Mouse (Mus musculus): ENCODE measurements at regions not wholly inside any gene's neighbourhood (a gene's known extent, or its start where the extent isn't known, plus 50 kb on each side); places are given as distances from the start of the nearest gene placed in this dataset.

DNA sequence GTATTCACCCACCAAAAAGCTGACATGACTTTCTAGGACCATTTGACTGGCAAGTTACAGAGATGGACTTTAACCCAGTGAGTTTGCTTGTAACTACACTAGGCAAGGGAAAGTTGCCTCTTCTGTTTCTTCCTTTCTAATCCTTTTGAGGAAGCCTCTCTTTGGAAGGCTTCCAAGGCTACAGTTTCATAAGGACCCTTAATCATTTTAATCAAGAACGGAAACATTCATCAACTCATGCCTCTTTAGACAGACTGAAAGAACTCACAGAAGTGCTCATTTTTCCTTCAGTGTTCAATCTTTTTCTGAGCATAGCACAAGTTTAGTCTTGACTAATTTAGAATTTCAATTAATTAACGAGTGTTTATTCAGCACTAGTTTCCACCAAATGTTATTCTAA lies 84.2 kb downstream of the Ddx1 start:
- no peak for DNase-seq (ENCODE audit: low spot score in 2 of 2)

- no peak for DNase-seq (ENCODE audit: low spot score in 2 of 2)
Measured at GRCm38 (mm10) chr12:13161051-13161450, 88.0 kb downstream of the Ddx1 start.

- DNase-seq (ENCODE audit: low spot score in 2 of 2): peak; percentile 71 to 88
Measured at GRCm38 (mm10) chr12:13159346-13160055, 89.5 kb downstream of the Ddx1 start.

DNA sequence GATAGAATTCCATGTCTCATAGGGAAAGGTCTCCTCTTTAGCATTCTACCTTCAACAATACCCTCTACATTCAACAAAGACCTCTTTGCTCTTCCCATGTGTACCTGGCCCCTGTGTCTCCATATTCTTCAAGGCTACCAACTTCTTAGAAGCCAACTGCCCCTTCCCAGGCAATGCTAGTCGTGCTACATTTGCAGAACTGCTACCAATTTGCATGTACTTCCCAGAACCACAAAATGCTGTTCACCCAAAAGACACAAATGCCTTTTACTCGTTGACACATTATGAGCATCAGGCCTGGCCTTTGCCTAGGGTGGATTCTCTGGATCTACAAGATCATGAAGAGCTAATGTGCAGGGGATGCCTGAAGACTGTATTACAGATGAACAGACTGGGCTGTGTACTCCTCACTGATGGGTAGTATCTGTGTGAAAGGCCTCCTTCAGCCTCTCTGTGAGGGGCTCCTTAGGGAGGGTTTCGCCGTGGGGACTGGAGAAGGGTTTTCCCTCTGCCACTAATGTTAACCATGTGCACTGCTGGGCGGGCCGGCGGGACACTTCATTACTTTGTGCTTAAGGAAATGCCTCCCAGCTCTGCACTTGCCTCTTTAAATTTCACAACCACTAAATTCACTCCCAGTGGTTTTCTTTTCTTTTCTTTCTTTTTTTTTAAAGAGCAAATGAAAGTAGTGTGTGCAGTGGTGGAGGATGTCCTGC lies 91.2 kb downstream of the Ddx1 start:
- no peak for DNase-seq (ENCODE audit: low spot score in 2 of 2)

- no peak for DNase-seq (ENCODE audit: low spot score in 2 of 2)
Measured at GRCm38 (mm10) chr12:13157089-13157488, 91.9 kb downstream of the Ddx1 start.

GRCm38 (mm10) chr12:13150751-13151150 lies 98.3 kb downstream of the Ddx1 start:
- no peak for DNase-seq (ENCODE audit: low spot score in 2 of 2)

DNA sequence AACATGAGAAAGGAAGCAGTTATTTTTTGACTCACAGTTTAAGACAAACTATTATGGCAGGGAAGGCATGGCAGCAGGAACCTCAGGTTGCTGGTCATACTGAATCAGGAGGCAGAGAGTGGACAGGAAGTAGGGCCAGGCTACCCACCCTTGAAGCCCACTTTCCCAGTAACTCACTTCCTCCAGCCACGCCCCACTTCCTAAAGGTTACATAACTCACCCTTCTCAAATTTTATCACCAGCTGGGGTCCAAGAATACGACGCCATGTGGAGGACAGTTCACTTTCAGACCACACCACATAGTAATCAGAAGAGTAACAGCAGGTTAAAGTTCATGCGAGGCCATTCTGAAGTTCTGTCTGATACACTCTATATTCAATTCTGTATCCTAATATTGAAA lies 101.8 kb downstream of the Ddx1 start:
- DNase-seq (ENCODE audit: low spot score in 2 of 2): no peak

GRCm38 (mm10) chr12:13145186-13146115 lies 103.6 kb downstream of the Ddx1 start:
- DNase-seq (ENCODE audit: low spot score in 2 of 2): no peak

- peak; percentile 81 to 86 for DNase-seq (ENCODE audit: low spot score in 2 of 2)
Measured at GRCm38 (mm10) chr12:13144739-13145138, 104.3 kb downstream of the Ddx1 start.

GRCm38 (mm10) chr12:13140636-13141035 lies 108.4 kb downstream of the Ddx1 start:
- DNase-seq (ENCODE audit: low spot score in 2 of 2): peak in 1 of 2 experiments; percentile 79

DNA sequence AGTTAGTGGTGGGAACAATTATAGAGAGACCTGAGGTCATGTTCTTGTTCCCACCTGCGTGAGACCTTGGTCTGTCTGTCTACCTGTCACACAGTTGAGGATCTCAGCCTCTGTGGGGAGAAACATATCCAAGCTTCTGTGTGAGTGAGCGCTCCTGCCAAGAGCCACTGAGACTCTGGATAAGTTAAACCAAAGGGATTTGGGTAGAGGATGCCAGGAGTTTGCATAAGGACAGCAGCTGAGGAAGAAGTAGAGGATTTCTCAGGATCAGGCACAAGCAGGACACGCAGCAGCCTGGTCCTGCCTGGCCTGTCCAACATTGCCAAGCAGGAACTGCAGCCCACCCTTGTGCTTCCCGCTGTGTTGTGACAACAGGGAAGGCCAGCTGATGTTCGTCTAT lies 109.8 kb downstream of the Ddx1 start:
- DNase-seq (ENCODE audit: low spot score in 2 of 2): no peak

GRCm38 (mm10) chr12:13134168-13134567 lies 114.8 kb downstream of the Ddx1 start:
- no peak for DNase-seq (ENCODE audit: low spot score in 2 of 2)

DNA sequence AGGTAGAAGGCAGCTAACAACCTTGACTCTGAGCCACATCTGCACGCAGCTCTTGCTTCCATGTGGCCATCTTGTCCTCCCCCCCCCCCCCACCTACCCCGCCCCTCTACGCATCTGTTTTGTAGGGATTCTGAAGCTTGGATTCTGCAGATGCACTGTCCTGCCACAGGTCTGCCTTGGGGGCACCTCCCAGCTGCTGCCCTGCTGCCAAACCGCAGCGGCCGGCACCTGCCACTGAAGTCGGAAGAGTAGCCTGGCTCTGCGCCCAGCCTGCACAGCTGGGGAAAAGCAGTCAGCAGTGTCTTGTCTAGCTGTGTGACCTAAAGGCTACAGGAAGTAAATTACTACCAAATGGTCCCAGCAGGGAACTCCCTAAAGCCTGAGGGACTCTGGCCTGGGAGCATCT lies 119.3 kb downstream of the Ddx1 start:
- no peak for DNase-seq (ENCODE audit: low spot score in 2 of 2)

- no peak for DNase-seq (ENCODE audit: low spot score in 2 of 2)
Measured at GRCm38 (mm10) chr12:13127407-13127806, 121.6 kb downstream of the Ddx1 start.

DNA sequence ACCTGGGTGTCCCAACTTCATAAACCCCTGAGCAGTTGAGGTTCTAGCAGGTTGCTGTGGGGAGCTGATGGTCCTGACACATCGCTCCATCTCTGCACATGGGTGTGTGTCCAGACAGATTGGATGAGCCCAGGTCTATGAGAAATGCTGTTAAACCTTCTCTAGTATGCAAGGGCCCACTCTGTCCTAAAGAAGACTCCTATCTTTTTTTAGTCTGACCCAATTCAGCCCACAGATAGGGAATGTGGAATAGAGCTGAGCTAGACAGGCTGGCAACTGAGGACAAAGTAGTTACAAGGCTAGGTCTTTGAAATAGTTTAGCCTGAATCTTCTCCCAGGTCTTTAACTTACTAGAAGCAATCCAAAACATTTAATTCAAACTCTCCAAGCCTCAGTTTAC lies 124.0 kb downstream of the Ddx1 start:
- DNase-seq (ENCODE audit: low spot score in 2 of 2): no peak

DNA sequence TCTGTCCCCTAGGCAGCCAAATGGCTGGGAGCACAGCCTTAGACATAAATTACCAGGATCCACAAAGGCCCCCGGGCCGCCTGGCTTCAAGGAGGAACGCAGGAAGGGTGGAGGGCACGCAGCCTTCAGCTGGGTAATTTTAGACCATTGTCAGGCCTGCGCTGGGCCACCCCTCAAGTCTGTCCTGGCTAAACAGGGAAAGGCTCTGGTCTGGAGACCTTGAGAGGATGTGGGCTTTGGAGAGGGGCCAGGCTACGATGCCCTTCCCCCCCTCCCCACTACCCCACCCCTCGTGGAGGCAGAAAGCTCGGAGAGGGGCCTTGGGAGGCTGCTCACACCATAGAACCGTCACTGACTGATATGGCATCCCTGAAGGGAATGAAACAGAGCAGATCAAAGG lies 126.7 kb downstream of the Ddx1 start:
- no peak for DNase-seq (ENCODE audit: low spot score in 2 of 2)

DNA sequence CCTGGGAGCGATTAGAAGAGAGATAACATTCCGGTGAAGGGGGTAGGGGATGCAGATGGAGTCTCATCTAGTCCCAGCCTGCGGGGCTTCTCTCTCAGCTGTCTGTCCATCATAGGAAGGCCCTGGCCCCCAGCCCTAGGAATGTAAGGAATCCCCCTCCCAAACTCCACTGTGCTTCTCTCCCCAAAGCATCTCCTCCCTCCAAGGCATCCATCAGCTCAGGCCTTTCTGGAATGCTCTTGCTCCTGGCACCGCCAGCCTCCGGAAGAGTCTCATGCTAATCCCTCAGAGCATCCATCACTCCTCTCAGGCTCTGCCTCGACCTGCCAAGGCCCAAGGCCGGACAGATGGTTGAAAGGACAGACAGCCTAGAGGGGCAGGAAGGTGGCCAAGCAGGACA lies 128.4 kb downstream of the Ddx1 start:
- DNase-seq (ENCODE audit: low spot score in 2 of 2): no peak

DNA sequence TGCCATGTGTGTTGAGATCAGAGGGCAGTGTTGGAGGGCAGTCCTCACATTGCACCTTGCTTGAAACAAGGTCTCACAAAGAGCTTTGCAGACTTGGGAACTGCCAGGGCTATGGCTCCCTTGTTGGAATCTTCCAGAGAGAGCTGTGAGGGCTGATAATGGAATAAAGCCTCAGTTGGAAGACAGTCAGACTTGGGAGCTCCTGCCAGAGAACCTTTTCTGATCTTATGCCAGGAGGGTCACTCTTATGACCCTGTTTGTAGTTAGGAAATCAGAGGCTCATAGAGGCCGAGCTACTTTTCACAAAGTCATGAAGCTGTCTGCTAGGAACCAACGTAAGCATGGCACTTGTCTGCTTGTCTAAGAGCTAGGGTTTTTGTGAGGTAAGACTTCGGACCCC lies 129.4 kb downstream of the Ddx1 start:
- no peak for DNase-seq (ENCODE audit: low spot score in 2 of 2)

- no peak for DNase-seq (ENCODE audit: low spot score in 2 of 2)
Measured at GRCm38 (mm10) chr12:13118026-13118425, 131.0 kb downstream of the Ddx1 start.

GRCm38 (mm10) chr12:13114341-13114740 lies 134.7 kb downstream of the Ddx1 start:
- DNase-seq (ENCODE audit: low spot score in 2 of 2): no peak

- no peak for DNase-seq (ENCODE audit: low spot score in 2 of 2)
Measured at GRCm38 (mm10) chr12:13106931-13107330, 142.1 kb downstream of the Ddx1 start.
